Mouse (Mus musculus) cerebral cortex, adult 2 months (tissue): Measurements from ENCODE around the gene Irf2.

Source experiments
- whole genome bisulfite sequencing: fragments of 180-500 bp; shearing (Covaris S2); methylation state at CpG from one replicate; pipeline ENCODE4 v1.1.7; 2018; 5-methylcytosine and 5-hydroxymethylcytosine counted together

Irf2 gene

GRCm38 (mm10) chr8:46726383-46726782 lies 13.1 kb upstream of the Irf2 start:
- 91% methylated on average over 2 of the region's 2 CpGs for WGBS

- WGBS, result 45% methylated on average over 1 of the region's 1 CpGs
These were observed 9.9 kb upstream of the Irf2 start for GRCm38 (mm10) chr8:46729671-46730070.

- WGBS, result 86% methylated on average over 7 of the region's 7 CpGs
These were observed 7.1 kb upstream of the Irf2 start for GRCm38 (mm10) chr8:46732381-46732915.

GRCm38 (mm10) chr8:46733603-46734002 lies 5.9 kb upstream of the Irf2 start:
- WGBS, result 88% methylated on average over 8 of the region's 8 CpGs

GRCm38 (mm10) chr8:46735505-46735904 lies 4.0 kb upstream of the Irf2 start:
- WGBS, result 52% methylated on average over 11 of the region's 11 CpGs

- 77% methylated on average over 3 of the region's 3 CpGs for WGBS
These were observed 3.3 kb upstream of the Irf2 start for GRCm38 (mm10) chr8:46736260-46736659.

GRCm38 (mm10) chr8:46737421-46737820 lies 2.1 kb upstream of the Irf2 start:
- WGBS, result 87% methylated on average over 10 of the region's 10 CpGs

GRCm38 (mm10) chr8:46737907-46738306 lies 1.6 kb upstream of the Irf2 start:
- 55% methylated on average over 3 of the region's 3 CpGs for WGBS

- WGBS, result 54% methylated on average over 5 of the region's 5 CpGs
These were observed 931 bp upstream of the Irf2 start for GRCm38 (mm10) chr8:46738601-46739000.

GRCm38 (mm10) chr8:46739956-46740512 lies 502 bp downstream of the Irf2 start:
- under 1% methylated on average over 22 of the region's 22 CpGs for WGBS

GRCm38 (mm10) chr8:46740513-46741280 lies 1.2 kb downstream of the Irf2 start:
- under 1% methylated on average over 97 of the region's 97 CpGs for WGBS

- under 1% methylated on average over 28 of the region's 28 CpGs for WGBS
These were observed 1.8 kb downstream of the Irf2 start for GRCm38 (mm10) chr8:46741281-46741791.

- WGBS, result 43% methylated on average over 8 of the region's 8 CpGs
These were observed 2.6 kb downstream of the Irf2 start for GRCm38 (mm10) chr8:46741991-46742690.

GRCm38 (mm10) chr8:46742691-46743082 lies 3.2 kb downstream of the Irf2 start:
- WGBS, result 57% methylated on average over 5 of the region's 5 CpGs

- 87% methylated on average over 1 of the region's 1 CpGs for WGBS
These were observed 5.9 kb downstream of the Irf2 start for GRCm38 (mm10) chr8:46745464-46745863.

GRCm38 (mm10) chr8:46747311-46747980 lies 7.9 kb downstream of the Irf2 start:
- WGBS, result 63% methylated on average over 4 of the region's 4 CpGs

GRCm38 (mm10) chr8:46750000-46750399 lies 10.5 kb downstream of the Irf2 start:
- 80% methylated on average over 5 of the region's 5 CpGs for WGBS

GRCm38 (mm10) chr8:46750566-46750965 lies 11.0 kb downstream of the Irf2 start:
- 75% methylated on average over 8 of the region's 8 CpGs for WGBS

GRCm38 (mm10) chr8:46751151-46751550 lies 11.6 kb downstream of the Irf2 start:
- 77% methylated on average over 4 of the region's 4 CpGs for WGBS

GRCm38 (mm10) chr8:46752986-46753385 lies 13.5 kb downstream of the Irf2 start:
- 73% methylated on average over 12 of the region's 12 CpGs for WGBS

GRCm38 (mm10) chr8:46754355-46754754 lies 14.8 kb downstream of the Irf2 start:
- WGBS, result 88% methylated on average over 5 of the region's 5 CpGs
